Mouse (Mus musculus) spleen, adult 2 months (tissue): Measurements from ENCODE around the gene Plin3. TPM values are rescaled to one million over a fixed set of nuclear protein-coding genes. Genes with fewer than 3 reads are reported as not detected.

Experiments used
- DNase-seq, 2 experiments: peaks; one replicate each; pipeline versions ENCODE4 v3.0.0 to v3.0.0-alpha.2; 2012 to 2021; ENCODE audit warnings: low spot score in 2 of 2, low read depth in 1 of 2
- H3K27ac ChIP-seq: fragments of 200-500 bp; 2 replicates; pipeline ENCODE4 v1.5.1; 2012; ENCODE audit warnings: low read length, inconsistent platforms; ENCODE audit not compliant: insufficient read depth
- H3K27me3 ChIP-seq: fragments of 200-500 bp; 2 replicates; pipeline ENCODE4 v1.6.1; 2012; ENCODE audit warnings: mild to moderate bottlenecking, moderate library complexity, low read length, inconsistent platforms; ENCODE audit not compliant: control insufficient read depth, insufficient read depth
- H3K36me3 ChIP-seq: fragments of 200-500 bp; 2 replicates; pipeline ENCODE4 v1.6.1; 2012; ENCODE audit warnings: mild to moderate bottlenecking, low read length, inconsistent platforms; ENCODE audit not compliant: control insufficient read depth, insufficient read depth
- H3K4me1 ChIP-seq: fragments of 200-500 bp; 2 replicates; pipeline ENCODE4 v1.6.1; 2011; ENCODE audit warnings: inconsistent platforms; ENCODE audit not compliant: control insufficient read depth, insufficient read depth, insufficient read length
- H3K4me3 ChIP-seq: fragments of 200-500 bp; 2 replicates; pipeline ENCODE4 v1.5.1; 2011; ENCODE audit warnings: mild to moderate bottlenecking, inconsistent platforms; ENCODE audit not compliant: insufficient read depth, insufficient read length; ENCODE audit errors: extremely low read depth
- CTCF ChIP-seq: fragments of 200-500 bp; IDR thresholded peaks from 2 replicates; pipeline ENCODE4 v1.5.1; 2011; ENCODE audit warnings: mild to moderate bottlenecking, inconsistent platforms; ENCODE audit not compliant: insufficient read depth, insufficient read length, insufficient replicate concordance; ENCODE audit errors: extremely low read depth
- POLR2A ChIP-seq: fragments of 200-500 bp; IDR thresholded peaks from 2 replicates; pipeline ENCODE4 v1.6.1; 2011; ENCODE audit warnings: low read depth, low read length, inconsistent platforms
- WGBS: fragments of 180-500 bp; shearing (Covaris S2); methylation state at CpG from one replicate; pipeline ENCODE4 v1.1.7; 2018; 5-methylcytosine and 5-hydroxymethylcytosine counted together
- polyA plus RNA-seq: library from polyadenylated mRNA; depleted of rRNA; stranded (reverse); fragments of >200 nt; gene quantifications from 2 replicates; pipeline ENCODE4 v1.2.3, GENCODE M21; 2012; rRNA removed

Gene Plin3
- 13.4 and 17.3 TPM in 2 replicates for polyA plus RNA-seq

GRCm38 (mm10) chr17:56292531-56293222, at the start of gene Plin3:
TSS of gene Plin3 (minus strand) at chr17:56292873.
- 58% methylated on average over 4 of the region's 4 CpGs for WGBS
- DNase-seq: no peak
- Histone ChIP-seq H3K4me3 (no peak within 1 kb of the TSS), H3K4me1 (peaks cover 24% of the 10 kb centered on the region; the same call in 1 of the 2 replicates), H3K36me3 (no peaks in the 10 kb centered on the region), H3K27me3 (no peaks in the 10 kb centered on the region), H3K27ac (no peak within 1 kb of the TSS; the same call in 1 of the 2 replicates)
- TF ChIP-seq CTCF (no peak), POLR2A (no peak)

GRCm38 (mm10) chr17:56340717-56341116, 48.0 kb upstream of the Plin3 start:
- H3K4me3 ChIP-seq: no peak overlapping the region
- H3K4me1 ChIP-seq: peaks cover 3% of the 10 kb centered on the region; the same call in 1 of the 2 replicates
- TF ChIP-seq CTCF (no peak), POLR2A (no peak)

GRCm38 (mm10) chr17:56338909-56339308, 46.2 kb upstream of the Plin3 start:
- H3K4me3 ChIP-seq: no peak overlapping the region
- TF ChIP-seq CTCF (peak; percentile 73; the same call in 1 of the 2 replicates), POLR2A (no peak)
- H3K27me3 ChIP-seq: no peaks in the 10 kb centered on the region
- no peaks in the 10 kb centered on the region for H3K36me3 ChIP-seq
- peak in 1 of 2 experiments; percentile 76 for DNase-seq
- no peak overlapping the region for H3K27ac ChIP-seq
- WGBS: 27% methylated on average over 4 of the region's 4 CpGs
- peaks cover 3% of the 10 kb centered on the region; the same call in 1 of the 2 replicates for H3K4me1 ChIP-seq

More at GRCm38 (mm10) chr17:56340717-56341116, 48.0 kb upstream of the Plin3 start:
- Histone ChIP-seq H3K27ac (no peak overlapping the region), H3K36me3 (no peaks in the 10 kb centered on the region), H3K27me3 (no peaks in the 10 kb centered on the region)
- no peak for DNase-seq

- no peak for DNase-seq
- Histone ChIP-seq H3K4me3 (no peak overlapping the region), H3K27me3 (no peaks in the 10 kb centered on the region), H3K27ac (no peak overlapping the region), H3K4me1 (peaks cover 3% of the 10 kb centered on the region; the same call in 1 of the 2 replicates), H3K36me3 (no peaks in the 10 kb centered on the region)
- 59% methylated on average over 6 of the region's 6 CpGs for WGBS
- TF ChIP-seq POLR2A (no peak), CTCF (no peak)
Observed at GRCm38 (mm10) chr17:56337791-56338190, 45.1 kb upstream of the Plin3 start.

- peaks cover 3% of the 10 kb centered on the region; the same call in 1 of the 2 replicates for H3K4me1 ChIP-seq
- H3K4me3 ChIP-seq: no peak overlapping the region
- no peak overlapping the region for H3K27ac ChIP-seq
Observed at GRCm38 (mm10) chr17:56337190-56337589, 44.5 kb upstream of the Plin3 start.

GRCm38 (mm10) chr17:56332987-56333386, 40.3 kb upstream of the Plin3 start:
- no peaks in the 10 kb centered on the region for H3K36me3 ChIP-seq
- no peak overlapping the region for H3K4me3 ChIP-seq
- peaks cover 3% of the 10 kb centered on the region; the same call in 1 of the 2 replicates for H3K4me1 ChIP-seq
- no peaks in the 10 kb centered on the region for H3K27me3 ChIP-seq
- TF ChIP-seq CTCF: 0 out of 2 replicates have a peak, but pooled peaks have one; percentile 1
- TF ChIP-seq POLR2A: no peak
- no peak for DNase-seq
- 78% methylated on average over 8 of the region's 8 CpGs for WGBS
- no peak overlapping the region for H3K27ac ChIP-seq

More at GRCm38 (mm10) chr17:56337190-56337589, 44.5 kb upstream of the Plin3 start:
- WGBS: 14% methylated on average over 4 of the region's 4 CpGs
- DNase-seq: peak in 1 of 2 experiments; percentile 53
- no peak for TF ChIP-seq POLR2A
- peak; percentile 52; the same call in 1 of the 2 replicates for TF ChIP-seq CTCF
- Histone ChIP-seq H3K27me3 (no peaks in the 10 kb centered on the region), H3K36me3 (no peaks in the 10 kb centered on the region)

GRCm38 (mm10) chr17:56331256-56331655, 38.6 kb upstream of the Plin3 start:
- no peaks in the 10 kb centered on the region for H3K27me3 ChIP-seq
- H3K27ac ChIP-seq: no peak overlapping the region
- no peak overlapping the region for H3K4me3 ChIP-seq
- TF ChIP-seq POLR2A: no peak
- peaks cover 10% of the 10 kb centered on the region; the same call in 1 of the 2 replicates for H3K4me1 ChIP-seq
- DNase-seq: no peak
- no peaks in the 10 kb centered on the region for H3K36me3 ChIP-seq
